Mouse (Mus musculus) spleen, adult 2 months (tissue): ENCODE results near the gene Hcn3.

ENCODE experiments used
- CTCF ChIP-seq: fragments of 200-500 bp; IDR thresholded peaks from 2 replicates; pipeline ENCODE4 v1.5.1; 2011; ENCODE audit warnings: mild to moderate bottlenecking, inconsistent platforms; ENCODE audit not compliant: insufficient read depth, insufficient read length, insufficient replicate concordance; ENCODE audit errors: extremely low read depth
- POLR2A ChIP-seq: fragments of 200-500 bp; IDR thresholded peaks from 2 replicates; pipeline ENCODE4 v1.6.1; 2011; ENCODE audit warnings: low read depth, low read length, inconsistent platforms

DNA sequence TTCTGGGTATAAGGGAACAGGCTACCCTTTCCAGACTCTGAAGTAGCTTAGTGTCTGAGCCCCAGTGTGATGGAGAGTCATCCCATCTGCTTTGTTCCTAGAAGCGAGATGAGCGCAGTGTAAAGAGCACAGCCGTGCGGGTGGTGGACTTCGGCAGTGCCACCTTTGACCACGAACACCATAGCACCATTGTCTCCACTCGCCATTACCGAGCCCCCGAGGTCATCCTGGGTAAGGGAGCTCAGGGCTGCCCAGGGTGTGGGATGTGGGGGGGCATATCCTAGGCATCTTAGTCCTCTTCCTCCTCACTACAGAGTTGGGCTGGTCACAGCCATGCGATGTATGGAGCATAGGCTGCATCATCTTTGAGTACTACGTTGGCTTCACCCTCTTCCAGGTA, 14.8 kb upstream of the Hcn3 start:
- TF ChIP-seq CTCF: no peak
- no peak for TF ChIP-seq POLR2A
